Mouse (Mus musculus) thymus, adult 18-20 months (tissue): ENCODE results near the gene Hlx.

ENCODE experiments used
- DNase-seq, 2 experiments: peaks; one replicate each; pipeline ENCODE4 v3.0.0; 2022; ENCODE audit warnings: mixed read lengths in 2 of 2

The Hlx gene

DNA sequence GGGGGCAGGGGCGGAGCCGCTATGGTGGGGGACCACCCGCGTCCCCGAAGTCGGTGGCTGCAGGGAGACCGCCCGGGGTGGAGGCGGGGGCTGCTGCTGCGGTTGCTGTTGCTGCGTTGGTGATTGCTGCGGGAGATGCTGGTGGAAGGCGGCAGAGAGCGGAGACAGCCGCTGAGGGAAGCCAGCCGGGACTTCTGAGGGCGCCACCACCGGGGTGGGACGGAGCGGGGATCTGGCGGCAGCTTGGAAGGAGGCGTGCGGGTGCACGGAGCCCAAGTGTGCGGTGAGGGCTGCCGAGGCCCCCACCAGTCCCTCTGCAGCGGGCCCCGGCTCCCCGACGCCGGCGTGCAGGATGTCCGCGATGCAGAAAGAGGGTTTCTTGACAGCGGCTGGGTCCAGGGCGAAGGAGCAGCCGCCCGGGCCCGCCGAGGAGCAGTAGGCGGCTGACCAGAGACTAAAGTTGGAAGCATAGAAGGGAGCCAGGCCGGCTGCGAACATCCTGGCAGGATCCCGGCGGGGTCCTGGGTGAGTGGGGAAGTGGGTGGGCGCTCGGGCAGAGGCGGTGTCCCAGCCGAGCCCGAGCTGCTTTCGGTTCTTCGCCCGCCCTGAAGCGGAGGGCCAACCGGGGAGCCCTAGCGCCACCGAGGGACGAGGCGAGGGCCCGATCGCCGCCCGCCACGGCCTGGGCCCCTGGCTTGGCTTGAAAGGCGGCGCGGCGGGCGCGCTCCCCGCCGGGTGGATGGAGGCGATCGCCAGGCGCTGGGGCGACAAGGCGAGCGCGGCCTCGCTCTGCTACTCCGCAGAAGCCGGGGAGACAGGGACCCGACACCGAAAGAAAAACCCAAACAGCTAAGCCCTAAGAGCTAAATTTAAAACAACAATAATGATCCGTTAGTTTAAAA is 524 bp downstream of the Hlx start:
- DNase-seq = peak; percentile 13 to 24

DNA sequence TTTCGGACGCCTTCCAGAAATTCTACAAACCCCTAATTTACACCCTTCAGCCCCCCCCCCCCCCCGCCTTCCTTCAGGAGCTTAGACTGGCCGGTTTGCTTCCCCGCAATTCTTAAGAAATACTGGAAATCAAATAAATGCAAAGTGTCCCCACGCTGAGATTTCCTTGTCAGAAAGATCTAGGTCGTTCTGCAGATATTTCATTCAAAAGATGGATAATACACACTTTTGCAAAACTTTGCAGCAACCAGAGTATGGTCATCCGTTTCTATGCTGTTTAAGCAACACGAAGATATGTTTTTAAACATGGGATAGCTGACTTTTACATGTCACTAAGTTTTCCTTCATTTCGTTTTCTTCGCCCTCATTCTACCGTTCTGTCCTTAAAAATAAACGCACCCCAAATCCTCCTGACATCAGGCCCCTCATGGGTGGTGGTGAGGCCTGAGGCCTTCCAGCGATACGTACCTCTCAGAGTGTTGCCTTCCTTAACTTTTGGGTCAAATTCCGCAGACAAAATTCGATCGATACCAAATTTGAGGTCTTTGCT is 1.3 kb downstream of the Hlx start:
- no peak for DNase-seq

DNA sequence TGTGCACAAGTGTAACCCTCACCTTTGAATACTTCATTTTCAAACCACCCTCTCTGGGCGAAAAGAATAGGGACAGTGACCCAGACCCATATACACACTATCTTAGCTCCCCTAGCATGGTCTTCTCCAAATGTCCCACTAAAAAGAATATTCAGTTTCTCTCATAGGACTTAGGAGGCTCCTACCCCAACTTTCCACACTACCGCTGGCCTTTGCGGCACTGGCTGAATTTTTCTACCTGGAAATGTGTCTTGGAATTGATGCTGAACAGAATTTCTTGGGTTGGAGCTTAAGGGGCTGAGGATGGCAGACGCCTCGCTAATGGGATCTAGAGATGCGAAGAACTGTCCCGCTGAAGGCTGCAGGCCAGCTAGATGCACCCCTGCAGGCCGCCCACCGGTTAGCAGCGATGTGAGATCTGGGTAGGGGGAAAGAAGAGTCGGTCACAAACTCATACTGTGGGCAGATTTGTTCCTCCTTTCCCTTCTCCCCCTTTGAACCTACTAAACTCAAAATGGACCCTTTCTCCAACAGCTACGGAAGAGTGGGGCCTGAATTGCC is 1.9 kb downstream of the Hlx start:
- no peak for DNase-seq

DNA sequence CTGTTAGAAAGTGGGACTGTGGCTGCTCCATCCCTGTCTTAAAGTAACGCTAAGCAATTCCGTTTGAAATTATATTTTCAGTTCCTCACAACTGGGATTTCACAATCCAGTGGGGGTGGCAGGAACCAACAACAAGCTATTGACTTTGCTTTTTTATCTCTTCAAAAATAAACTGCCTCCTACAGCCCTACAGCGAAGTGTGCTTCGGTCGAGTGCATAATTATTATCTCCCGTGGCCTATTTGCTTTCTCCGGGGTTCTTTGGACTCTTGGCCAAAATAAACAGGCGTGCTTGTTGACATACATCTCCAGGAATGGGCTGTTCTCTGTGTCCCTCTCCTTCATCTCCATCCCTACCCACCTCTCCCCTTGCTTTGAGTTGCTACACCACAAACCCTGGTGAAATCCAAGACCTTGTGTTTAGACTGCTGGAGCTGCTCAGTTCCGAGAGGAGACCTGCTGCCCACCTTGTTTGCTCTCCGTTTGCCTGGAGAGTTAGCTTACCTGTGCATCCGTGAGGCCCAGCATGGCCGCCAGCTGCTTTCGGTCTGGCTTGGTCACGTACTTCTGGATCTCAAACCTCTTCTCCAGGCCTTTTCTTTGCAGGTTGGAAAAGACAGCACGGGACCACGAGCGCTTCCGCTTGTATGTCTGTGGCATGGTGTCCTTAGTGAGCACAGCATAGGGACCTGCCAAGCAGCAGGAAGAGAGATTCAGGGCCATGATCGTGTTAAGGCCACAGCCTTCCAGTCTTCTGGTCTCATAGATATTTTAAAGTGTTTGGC is 2.9 kb downstream of the Hlx start:
- DNase-seq = no peak

DNA sequence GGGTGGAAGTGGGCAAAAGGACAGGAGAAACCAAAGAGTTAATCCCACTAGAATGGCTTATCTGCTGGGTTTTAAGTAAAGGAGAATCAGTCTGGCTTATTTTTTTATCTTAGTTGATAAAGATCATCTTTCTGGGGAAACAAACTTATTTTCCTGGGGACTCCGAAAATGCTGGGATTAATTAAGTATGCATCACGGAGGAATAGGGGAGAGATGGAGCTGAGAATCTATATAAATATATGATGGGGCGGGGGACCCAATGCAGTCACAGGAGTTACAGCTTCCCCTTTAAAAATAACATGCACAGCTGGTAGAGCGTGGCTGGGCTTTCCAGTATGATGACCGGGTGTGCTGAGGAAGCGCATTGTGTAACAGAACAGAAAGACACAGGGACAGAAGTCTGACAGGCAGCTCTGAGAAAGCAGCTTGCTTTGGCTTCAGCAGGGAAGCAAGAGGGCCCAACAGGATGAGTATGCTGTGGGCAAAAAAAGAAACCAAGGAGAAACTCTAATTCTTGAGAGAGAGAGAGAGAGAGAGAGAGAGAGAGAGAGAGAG is 3.8 kb downstream of the Hlx start:
- no peak for DNase-seq

DNA sequence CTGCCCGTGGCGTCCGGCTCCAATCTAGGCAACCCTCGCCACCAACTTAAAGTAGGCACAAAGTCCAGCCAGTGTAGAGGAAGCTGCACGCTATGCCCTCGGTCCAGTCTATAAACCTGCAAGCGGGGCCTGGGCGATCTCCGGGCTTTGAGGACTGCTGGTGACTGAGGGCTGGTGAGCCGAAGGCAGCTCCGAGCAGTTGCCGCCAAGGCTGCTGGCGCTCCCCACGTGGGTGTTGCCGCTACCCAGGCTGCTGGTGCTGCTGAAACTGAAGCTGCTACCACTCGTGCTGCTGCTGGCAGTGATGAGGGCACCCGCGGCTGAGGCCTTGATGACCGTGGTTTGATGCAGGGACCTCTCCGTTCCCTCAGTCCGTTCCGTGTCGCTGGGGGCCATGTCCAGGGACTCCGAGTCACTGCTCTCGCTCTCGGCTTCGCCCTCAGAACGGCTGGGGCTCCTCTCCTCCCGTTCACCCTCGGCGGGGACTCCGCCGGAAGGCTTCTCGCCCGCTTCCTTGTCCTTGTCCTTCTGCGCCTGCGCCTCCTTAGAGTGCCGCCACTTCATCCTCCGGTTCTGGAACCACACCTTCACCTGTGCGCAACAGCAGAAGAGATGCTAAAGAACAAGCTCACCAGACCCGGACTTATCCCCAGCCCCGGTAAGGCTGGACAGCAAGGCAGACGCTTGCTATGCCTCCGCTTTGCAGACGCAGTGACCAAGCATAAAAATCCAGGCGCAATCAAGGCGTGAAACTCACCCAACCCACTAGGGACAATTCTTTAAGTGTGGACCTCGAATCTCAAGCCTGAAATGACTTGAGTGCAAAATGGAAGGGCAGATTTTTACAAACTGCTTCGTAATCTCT is 4.8 kb downstream of the Hlx start:
- no peak for DNase-seq

DNA sequence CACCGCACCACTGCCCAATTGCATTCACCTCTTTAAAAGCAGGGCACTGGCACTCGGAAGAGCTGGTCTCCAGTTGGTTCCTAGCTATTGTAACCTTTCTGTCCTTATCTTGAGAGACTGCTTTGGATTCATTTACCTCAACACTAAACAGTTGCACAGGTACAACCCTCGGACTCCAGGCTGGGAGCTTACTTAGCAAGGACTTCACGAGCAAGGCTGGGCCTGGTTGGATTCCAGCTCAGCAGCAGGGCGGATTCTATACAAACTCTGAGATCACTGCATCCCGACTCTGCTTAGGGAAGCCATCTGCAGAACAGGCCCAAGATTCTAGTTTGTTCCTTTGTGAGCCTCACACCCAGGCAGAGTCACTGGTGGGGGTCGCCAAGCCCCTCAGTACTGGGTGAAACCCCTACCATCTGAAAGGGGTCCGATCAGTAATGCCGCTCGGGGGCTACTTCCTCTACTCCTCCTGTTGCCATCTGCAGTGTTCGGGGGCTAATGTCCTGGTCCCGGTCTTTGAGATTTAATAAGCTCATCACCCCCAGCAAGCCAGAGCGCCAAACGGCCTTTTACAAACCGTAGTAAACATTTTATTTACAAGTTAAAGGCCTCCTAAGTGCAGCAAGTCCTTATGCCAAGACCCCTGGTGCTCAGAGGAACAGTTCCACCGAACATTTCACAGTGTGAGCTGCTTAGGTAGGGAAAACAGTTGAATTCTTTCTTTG is 5.7 kb downstream of the Hlx start:
- no peak for DNase-seq

DNA sequence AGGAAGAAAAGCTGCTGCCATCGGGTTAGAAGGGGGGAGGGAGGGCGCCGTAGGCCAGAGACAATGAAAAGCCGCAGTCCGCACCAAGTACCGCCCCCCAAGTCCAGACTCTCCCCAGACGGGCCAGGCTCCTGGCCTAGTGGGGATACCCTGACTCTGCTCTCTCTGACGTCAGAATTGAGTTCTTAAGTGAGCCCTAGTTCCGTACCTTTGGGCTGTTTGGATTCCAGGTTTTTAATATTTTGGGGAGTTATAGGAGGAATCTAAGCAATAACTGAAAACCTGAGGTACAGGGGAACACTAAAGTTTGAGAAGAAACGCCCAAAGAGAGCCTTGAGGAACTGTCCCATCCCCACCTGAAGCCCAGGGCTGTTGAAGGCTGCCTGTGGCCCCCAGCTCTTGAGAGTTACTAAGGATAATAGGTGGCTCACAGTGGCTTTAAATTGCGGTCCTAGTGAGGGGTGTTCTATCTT is 7.1 kb downstream of the Hlx start:
- DNase-seq = no peak

DNA sequence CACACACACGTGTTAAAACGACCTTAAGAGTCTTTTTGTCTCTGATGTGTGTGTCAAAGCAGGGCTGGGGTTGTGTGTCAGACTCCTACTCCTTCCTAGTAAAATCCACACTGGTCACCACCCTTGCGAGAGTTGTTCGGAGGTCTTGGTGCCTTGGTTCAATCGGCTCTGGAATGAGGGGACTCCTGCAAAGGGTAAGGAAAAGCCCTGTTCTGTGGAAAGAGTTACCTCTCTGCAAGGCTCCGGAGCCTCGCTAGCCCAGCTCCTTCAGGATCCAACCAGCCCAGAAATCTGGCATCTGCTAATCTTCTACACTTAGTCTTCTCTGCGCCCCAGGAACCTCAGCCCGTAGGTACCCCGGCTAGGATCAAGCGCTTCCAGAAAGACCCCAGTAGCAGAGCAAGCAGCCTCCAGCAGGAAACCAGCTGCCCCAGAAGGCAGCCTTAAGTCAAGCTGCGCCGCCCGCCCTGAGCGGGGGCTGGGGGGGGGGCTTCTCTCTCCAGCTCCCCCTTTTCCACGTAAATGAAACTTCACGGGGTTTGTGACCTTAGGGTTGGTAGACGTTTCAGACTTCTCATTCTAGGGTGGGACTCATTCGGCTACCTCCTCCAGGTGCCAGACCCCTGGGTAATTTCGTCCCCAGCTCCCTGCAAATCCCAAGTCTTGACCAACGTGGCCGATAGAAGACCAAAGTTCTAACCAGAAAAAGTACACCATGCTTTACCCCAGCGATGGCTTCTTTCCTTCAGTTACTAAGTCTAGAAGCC is 7.7 kb downstream of the Hlx start:
- no peak for DNase-seq

DNA sequence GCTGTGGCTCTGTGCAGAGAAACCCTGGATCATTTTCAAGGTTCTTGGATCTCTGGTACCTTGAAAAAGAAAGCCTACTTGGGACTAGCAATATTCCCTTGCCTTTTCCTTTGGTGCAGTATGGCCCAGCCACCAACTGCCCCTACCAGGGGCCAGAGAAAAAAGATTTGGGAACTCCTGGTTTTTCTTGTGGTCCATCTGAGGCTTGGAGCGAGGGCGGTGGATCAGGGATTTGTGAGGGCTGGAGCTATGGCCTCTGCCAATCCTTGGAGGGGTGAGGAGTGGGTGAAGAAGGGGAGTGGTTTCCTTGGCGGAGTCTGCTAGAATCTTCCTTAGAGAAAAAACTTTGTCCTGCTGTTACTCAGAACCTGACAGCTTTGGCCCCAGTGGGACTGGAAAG is 8.5 kb downstream of the Hlx start:
- DNase-seq = no peak

DNA sequence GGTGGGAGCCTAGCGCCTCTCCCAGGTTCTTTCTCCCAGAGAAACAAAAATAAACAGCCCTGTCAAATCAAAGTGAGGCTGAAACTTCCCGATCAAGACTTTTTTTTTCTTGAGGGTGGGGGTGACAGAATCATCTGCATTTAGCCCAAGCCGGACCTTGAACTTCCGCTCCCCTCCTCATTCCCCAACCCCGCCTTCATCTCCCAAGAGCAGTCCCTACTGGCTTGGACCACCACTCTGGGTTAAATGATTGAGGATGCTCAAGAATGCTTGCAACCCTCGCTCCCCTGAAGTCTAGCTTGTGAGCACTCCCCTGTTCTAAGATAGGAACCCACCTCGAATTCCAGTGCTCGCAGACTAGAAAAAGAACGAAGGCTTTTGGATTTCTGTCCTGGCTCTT is 11.3 kb downstream of the Hlx start:
- DNase-seq = no peak

DNA sequence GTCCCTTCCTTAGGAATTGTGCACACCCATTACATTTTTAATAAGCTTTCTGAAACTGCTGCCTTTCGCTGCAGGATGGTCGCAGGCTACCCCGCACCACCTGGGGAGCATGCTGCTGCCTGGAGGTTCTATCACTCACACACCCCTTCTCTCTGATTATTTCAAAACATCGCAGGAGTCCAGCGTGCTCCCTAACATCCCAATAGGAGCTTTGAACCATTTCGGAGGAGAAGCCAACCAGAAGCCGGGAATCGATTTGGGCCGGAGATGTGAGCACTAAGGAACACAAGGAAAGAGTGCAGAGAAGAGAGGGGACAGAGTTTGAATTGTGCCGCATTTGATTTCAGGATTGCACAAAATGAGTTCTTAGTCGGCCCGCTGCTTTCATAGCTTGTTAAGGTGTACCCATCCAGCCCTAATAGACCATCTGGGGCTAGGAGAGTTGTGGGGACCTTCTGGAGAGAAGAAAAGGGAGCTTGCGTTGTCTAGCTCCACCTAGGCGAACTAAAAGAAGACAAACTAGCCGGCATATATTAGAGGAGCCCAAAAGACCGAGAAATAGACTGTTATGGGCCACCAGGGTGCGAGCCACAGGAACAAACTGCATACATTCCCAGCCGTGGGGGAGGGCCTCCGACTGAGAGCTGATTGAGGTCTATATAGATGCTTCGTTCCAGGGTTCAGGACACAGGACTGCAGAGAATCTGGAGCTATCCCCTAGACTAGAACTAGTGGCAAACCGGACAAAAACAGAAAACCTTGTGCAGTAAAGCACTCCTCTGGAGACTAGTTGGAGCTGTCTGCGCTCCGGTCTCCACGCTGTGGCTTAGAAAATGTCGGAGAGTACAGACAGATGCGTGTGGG is 12.0 kb downstream of the Hlx start:
- no peak for DNase-seq

DNA sequence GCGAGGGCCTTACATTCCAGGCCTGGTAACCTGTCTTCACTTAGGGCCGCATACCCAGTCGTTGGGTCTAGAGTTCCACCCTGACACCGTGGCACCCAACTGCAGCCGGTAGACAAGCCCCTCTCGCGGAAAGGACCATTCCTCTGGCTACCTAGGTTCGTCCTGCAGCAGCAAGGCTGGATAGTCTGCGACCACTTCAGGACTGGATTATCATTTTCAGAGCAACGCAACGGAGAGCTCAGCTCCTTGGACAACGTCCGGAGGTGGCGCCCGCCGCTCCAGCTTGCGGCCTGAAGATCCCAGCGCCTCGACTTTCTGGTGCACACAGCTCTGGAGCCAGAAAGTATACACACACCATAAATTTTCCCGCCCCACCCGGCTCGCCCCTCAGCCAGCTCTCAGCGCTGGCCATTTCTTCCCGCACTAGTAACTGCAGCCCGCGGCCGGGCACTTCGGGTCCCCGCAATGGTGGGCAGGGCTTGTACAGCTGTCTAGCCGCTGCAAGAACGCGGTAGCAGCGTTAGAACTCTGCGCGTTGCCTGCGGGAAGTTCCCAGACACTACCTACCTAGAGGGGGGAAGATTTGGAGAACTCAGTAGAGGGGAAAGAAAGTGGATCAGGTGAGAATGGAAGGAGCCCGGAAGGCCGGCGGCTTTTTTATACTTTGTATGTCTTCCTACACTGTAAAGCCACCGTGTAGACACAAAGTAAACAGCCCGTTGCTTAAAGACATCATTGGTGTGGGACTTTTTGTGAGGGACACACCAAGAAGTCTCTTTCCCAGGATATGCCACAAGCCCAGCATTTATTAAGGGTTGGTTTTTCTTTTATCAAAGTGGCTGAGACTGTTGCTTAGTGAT is 13.9 kb downstream of the Hlx start:
- DNase-seq = no peak

DNA sequence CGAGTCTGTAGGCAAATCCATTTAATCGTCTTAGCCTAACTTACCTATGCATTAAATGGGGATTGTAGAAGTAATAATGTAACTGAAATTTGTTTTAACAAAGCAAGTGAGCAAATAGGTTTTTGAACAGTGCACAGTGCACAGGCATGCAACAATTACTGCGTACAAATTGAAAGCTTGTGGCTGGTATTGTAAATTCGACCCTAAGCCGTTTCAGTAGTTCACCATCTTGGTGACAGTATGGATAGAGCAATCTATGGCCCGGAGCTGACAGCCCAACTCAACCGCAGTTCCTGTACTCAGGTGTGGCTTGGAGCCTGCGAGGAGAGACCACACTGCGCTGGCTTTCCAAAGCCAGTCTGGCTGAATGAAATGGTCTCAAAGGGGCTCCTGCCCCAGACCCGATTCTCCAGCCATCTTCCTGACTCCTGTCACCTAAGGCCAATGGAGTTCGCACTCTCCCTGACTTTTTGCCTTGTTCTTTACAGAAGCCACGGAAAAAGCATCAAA is 14.7 kb downstream of the Hlx start:
- no peak for DNase-seq

DNA sequence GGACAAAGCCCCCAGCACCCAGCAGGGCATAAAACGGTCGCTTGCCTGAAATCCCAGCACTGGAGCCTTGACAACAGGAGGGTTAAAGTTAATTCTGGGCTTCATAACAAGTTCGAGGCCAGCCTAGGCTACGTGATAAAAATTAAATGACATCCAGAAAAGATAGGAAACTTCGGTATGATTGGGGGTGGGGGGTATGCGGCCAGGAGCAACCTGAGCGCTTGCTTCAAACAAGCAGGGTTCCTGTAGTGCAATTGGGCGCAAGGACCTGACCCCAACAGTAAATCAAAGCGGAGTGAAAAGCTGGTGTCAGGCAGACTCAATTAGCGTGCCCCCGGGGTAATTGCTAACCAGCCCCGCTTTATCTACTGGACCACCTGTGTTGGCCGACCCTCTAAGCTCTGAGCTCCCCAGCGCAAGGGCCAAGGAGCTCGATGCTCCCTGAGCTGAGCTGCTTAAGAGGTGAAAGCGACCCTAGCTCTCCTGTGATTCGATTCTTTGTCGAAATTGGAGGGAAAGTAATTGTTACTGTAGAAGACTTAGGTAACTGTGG is 15.3 kb downstream of the Hlx start:
- no peak for DNase-seq

DNA sequence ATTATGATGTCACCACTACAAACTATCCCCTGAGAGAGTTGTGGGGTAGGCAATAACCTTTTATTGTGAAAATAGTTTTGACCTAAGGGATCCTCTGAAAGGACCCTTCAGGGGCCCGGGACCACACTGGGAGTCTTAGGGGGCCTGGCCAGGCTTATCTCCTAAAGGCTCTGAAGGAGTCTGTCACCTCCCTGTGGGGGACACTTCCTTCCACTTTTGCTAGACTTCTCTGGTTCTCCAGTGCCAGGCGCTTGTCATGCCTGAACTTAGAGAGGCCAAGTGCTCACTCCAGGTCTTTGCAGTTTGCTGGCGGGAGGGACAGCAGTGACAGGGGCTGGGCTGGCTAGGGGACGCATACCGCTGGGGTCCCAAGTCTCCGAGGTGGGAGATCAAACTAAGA is 16.3 kb downstream of the Hlx start:
- no peak for DNase-seq

DNA sequence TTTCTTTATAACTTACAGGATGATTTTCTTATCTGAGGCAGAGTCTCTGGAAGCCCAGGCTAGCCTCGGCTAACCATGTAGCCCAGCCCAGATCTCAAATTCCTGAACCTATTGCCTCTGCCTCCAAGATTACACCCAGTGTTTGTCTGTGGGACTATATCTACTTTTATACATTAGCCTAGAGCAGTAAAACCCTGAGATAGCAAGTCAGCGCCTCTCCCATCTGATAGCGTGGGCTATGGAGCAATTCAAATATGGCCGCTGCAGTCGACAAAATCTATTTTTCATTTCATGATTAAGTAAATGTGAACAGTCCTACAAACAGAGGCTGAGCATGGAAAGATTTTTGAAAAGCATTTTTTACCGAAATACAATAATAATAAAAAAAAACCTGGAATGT is 16.7 kb downstream of the Hlx start:
- DNase-seq = no peak

DNA sequence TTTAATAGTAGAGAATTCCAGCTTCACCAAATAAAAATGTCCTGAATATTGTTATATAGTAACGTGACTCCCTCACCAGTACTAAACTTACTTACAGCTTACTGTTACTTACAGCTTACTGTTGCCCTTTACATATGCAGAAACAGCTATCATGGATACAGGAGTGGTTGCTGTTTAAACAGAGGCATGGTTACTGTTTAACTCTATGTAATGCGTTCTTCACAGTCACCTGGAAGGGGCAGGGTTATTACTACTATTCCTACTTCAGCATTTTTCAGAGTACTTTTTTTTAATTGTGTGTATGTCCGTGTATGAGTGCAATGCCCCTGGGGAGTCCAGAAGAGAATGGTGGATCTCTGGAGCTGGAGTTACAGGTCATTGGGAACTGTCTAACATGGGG is 17.9 kb downstream of the Hlx start:
- no peak for DNase-seq
